Mouse (Mus musculus): ENCODE data around the gene Atad3a. TPM values are rescaled to one million over a fixed set of nuclear protein-coding genes. Genes with fewer than 3 reads are reported as not detected.

Gene Atad3a
- polyA plus RNA-seq, 1 experiment from 2014 or later: 84.7 TPM

DNA sequence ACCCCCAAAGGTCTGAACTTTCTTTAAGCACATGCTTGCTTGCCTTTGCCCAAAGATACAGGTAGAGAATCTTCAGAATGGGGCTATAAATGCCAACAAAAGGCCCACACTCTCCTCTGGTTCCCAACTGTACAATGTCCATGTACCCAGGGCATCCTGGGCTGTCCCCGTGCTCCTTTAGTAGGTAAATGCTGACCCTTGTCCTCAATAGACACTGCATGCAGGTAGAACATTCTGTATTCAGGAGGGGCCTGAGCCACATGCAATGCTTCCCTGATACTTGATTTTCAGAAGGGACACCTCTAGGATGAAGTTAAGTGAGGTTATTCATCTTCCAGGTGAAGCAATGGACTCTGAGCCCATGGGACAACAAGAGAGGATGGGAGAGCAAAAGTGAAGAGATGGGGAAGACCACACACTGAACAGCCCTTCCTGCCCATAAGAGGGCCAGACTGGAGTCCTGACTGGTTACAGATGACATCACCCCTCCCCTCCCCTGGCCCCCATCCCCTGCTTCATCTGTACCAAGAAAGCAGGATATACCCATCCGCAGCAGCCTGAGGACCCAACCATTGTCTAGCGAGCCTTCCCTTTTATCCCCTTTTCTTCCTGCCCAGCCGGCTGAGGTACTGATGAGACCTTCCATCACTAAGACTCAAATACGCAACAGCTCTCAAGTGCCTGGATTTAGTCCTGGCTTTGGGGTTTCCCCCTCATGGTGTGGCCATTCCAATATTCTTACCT lies 12.6 kb upstream of the Atad3a start:
- Histone ChIP-seq H3K4me1 (peaks cover 36% of the 10 kb centered on the region), H3K9ac (no peak overlapping the region), H3K4me3 (peak overlapping the region; percentile 35; the same call in 1 of the 2 replicates), H3K9me3 (replicated peaks) (no peaks in the 10 kb centered on the region), H3K27me3 (peaks cover 54% of the 10 kb centered on the region), H3K4me2 (replicated peaks) (peak overlapping the region; percentile 64), H3K36me3 (no peaks in the 10 kb centered on the region), H3K27ac (no peak overlapping the region)
- ATAC-seq (ENCODE audit: low FRiP score): no peak
- 46% methylated on average over 4 of the region's 5 CpGs for WGBS

DNA sequence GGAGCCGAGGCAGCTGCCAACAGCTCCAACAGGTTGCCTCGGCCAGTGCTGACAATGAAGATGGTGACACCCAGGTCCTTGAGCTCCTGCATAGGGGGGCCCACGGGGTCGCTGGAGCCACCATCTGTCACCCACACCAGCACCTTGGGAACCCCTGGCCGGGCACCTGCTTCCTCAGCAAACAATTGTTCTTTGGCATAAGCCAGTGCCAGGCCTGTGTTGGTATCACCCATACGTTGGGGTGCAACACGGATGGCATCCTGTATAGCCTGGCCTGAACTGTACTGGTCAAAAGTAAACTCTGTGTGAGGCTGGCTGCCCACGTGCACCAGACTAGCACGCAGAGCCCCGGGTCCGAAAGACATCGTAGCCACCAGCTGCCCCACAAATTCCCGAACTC lies 11.9 kb upstream of the Atad3a start:
- H3K9ac ChIP-seq: no peak overlapping the region
- peaks cover 36% of the 10 kb centered on the region for H3K4me1 ChIP-seq
- no peak overlapping the region for H3K4me3 ChIP-seq
- no peaks in the 10 kb centered on the region for H3K36me3 ChIP-seq
- H3K27ac ChIP-seq: no peak overlapping the region
- no peak overlapping the region for H3K4me2 ChIP-seq (replicated peaks)
- no peak for ATAC-seq (ENCODE audit: low FRiP score)
- peaks cover 54% of the 10 kb centered on the region for H3K27me3 ChIP-seq
- WGBS: 84% methylated on average over 13 of the region's 13 CpGs
- no peaks in the 10 kb centered on the region for H3K9me3 ChIP-seq (replicated peaks)

DNA sequence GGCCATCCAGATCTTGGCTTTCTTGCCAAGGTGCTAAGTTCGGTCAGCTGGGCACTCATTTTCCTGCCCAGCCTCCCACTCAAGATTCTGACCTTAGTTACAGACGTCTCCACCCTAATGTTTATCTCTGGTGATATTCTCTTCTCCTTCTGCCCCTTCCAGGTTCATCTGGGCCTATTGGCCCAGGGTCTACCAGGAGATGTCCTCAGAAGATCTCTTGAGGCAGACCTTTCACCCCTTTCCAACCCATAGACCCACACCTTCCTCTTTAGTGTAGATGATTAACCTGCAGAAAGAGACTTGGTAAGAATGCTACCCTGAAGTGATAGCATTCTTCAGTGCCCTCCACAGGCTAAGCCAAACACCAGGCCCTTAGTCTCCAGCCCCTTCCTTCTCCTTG lies 10.8 kb upstream of the Atad3a start:
- Histone ChIP-seq H3K4me2 (replicated peaks) (no peak overlapping the region), H3K4me3 (no peak overlapping the region), H3K36me3 (no peaks in the 10 kb centered on the region), H3K27ac (no peak overlapping the region), H3K27me3 (peaks cover 54% of the 10 kb centered on the region), H3K9me3 (replicated peaks) (no peaks in the 10 kb centered on the region), H3K9ac (no peak overlapping the region), H3K4me1 (peaks cover 34% of the 10 kb centered on the region)
- no peak for ATAC-seq (ENCODE audit: low FRiP score)
- WGBS: 88% methylated on average over 2 of the region's 2 CpGs

DNA sequence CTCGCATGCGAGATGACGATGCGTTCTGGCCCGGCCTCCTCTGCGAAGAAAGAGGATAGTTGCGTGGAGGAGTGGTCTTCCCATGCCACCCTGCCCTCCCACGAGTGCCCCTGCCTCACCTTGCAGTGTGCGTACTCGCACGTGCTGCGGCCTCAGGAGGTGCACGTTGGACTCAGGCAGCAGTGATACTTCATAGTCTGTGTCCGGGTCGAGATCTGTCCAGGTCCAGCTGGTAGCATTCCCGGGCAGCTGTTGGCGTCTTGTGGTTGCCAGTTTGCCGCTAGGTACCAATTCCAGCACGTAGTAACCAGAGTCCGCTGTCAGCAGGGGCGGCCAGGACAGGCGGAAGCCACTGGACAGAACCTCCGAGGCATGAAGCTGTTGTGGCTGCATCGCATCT lies 9.7 kb upstream of the Atad3a start:
- Histone ChIP-seq H3K4me2 (replicated peaks) (peak overlapping the region; percentile 79), H3K9me3 (replicated peaks) (no peaks in the 10 kb centered on the region), H3K27ac (no peak overlapping the region), H3K9ac (peak overlapping the region; percentile 78), H3K27me3 (peaks cover 50% of the 10 kb centered on the region), H3K4me3 (peak overlapping the region; percentile 53), H3K36me3 (no peaks in the 10 kb centered on the region), H3K4me1 (peaks cover 32% of the 10 kb centered on the region)
- ATAC-seq (ENCODE audit: low FRiP score): no peak; the same call in 1 of the 2 replicates
- whole genome bisulfite sequencing: 42% methylated on average over 24 of the region's 24 CpGs

DNA sequence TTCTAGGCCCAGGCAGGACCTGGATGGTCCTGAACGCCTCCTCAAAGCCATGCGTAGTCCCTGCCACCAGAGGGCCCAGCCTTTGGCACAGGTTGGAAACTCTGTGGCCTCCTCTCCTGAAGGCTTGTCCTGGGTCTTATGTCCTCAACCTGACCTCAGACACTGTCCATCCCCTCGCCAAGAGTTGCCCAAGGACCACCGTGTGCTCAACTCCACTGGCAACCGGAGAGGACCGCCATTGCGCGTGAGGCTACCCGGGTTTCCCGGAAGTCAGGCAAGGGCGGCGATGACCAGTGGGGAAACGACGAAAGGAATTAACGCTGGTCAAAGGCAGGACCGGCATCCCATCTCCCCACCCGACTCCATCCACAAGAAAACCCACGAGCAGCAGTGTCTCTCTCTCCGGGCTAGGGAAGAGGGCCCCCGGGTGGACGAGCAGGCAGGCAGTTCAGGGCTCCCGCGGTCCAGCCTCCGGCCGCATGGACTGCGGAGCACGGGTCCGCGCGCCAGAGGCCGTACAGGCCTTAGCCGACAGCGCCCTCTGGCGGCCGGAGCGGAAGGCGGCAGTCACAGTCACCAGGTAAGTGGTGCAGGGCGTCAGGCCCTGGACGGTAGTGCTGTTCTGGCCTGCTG lies 9.1 kb upstream of the Atad3a start:
- H3K9ac ChIP-seq: peak overlapping the region; percentile 78
- ATAC-seq (ENCODE audit: low FRiP score): peak; percentile 90

DNA sequence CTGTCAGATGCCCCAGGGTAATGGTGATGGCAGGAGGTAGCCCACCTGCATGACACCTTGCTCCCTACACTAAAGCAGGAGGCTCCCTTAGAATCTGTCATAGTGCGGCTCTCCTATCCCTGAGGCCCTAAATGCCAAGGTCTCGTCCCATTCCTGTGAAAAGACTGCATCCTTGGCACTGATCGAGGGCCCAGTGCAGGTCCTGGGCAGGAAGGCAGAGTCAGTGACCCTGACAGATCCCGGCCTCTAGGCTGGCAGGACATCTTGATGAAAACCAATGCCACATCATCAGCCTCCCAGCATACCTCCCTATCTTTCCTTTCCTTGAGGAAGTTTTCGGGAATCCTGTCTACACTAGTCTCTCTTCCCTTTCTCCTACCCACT lies 8.6 kb upstream of the Atad3a start:
- Histone ChIP-seq H3K4me3 (peak overlapping the region; percentile 53), H3K36me3 (no peaks in the 10 kb centered on the region), H3K4me1 (peaks cover 22% of the 10 kb centered on the region), H3K9me3 (replicated peaks) (no peaks in the 10 kb centered on the region), H3K9ac (peak overlapping the region; percentile 78), H3K27ac (0 out of 2 replicates have a peak overlapping the region, but pooled peaks have one; percentile 64), H3K4me2 (replicated peaks) (peak overlapping the region; percentile 79), H3K27me3 (peaks cover 39% of the 10 kb centered on the region)
- 61% methylated on average over 5 of the region's 5 CpGs for WGBS
- ATAC-seq (ENCODE audit: low FRiP score): no peak

More for the DNA sequence above, 9.1 kb upstream of the Atad3a start:
- Histone ChIP-seq H3K27ac (peak overlapping the region; percentile 64), H3K27me3 (peaks cover 44% of the 10 kb centered on the region), H3K4me1 (peaks cover 27% of the 10 kb centered on the region), H3K4me3 (peak overlapping the region; percentile 53), H3K9me3 (replicated peaks) (no peaks in the 10 kb centered on the region), H3K4me2 (replicated peaks) (peak overlapping the region; percentile 79), H3K36me3 (no peaks in the 10 kb centered on the region)
- 0% methylated on average over 39 of the region's 39 CpGs for WGBS

DNA sequence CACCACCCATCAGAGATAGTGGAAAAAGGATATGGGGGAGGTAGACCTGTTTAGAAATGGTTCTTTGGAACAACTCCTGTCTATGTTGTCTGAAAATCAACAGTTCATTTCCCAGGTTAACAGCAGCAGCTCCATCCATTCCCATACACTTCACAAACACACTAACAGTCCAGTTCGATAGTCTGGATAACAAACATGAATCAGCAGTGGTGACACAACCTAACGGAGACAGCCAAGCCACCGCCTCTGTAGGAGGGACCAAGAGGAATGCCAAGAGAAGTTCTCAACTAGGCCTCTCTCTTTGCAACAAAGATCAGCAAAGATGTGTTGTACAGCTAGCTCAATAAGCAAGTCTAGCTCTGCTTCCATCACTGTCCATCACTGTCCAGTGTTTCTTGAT lies 1.5 kb upstream of the Atad3a start:
- 97% methylated on average over 3 of the region's 3 CpGs for WGBS
- Histone ChIP-seq H3K4me2 (replicated peaks) (no peak overlapping the region), H3K9ac (no peak overlapping the region), H3K4me1 (peaks cover 29% of the 10 kb centered on the region), H3K9me3 (replicated peaks) (no peaks in the 10 kb centered on the region), H3K27me3 (no peaks in the 10 kb centered on the region), H3K36me3 (no peaks in the 10 kb centered on the region), H3K27ac (no peak overlapping the region), H3K4me3 (no peak overlapping the region)
- no peak for ATAC-seq (ENCODE audit: low FRiP score)

DNA sequence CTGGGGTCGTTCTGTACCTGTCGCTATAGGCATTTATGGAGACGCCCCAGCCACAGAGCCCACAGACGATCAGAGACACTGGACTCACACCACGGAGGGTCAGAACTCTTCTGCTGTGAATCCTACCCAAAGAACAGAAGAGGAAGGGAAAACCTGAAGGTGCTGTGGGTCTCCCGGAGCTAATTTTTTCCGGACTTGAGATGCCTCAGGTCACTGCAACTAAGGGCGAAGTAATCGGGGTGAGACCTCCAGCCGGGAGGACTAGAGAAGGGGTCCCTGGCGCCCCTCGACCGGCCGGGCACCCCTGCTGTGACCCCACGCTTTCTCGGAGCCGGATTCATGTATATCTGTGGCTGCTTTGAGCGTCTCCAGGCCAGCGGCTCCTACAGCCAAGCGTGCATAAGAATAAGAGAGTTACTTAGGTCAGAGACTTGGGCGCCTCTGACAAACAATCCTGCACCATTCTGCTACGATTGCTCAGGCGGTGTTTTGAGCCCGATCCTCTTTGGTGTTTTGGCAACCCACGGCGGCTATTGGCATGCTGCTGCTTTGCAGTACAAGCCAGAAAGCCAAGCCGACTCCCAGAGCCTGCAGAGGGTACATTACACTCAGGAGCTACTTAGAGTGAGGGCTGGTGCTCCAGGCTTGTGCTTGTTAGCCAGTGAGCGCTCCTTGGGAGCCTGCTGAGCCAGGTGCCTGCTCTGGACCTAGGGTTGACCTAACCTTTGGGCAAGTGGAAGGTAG lies 635 bp upstream of the Atad3a start:
- Histone ChIP-seq H3K27me3 (no peaks in the 10 kb centered on the region), H3K4me1 (peaks cover 29% of the 10 kb centered on the region), H3K27ac (peak overlapping the region; percentile 30; the same call in 1 of the 2 replicates), H3K4me3 (peak overlapping the region; percentile 76), H3K36me3 (peaks cover 6% of the 10 kb centered on the region; the same call in 1 of the 2 replicates), H3K9me3 (replicated peaks) (no peaks in the 10 kb centered on the region), H3K4me2 (replicated peaks) (peak overlapping the region; percentile 96), H3K9ac (peak overlapping the region; percentile 83)
- WGBS: 3% methylated on average over 28 of the region's 28 CpGs
- peak; percentile 12; the same call in 1 of the 2 replicates for ATAC-seq (ENCODE audit: low FRiP score)

DNA sequence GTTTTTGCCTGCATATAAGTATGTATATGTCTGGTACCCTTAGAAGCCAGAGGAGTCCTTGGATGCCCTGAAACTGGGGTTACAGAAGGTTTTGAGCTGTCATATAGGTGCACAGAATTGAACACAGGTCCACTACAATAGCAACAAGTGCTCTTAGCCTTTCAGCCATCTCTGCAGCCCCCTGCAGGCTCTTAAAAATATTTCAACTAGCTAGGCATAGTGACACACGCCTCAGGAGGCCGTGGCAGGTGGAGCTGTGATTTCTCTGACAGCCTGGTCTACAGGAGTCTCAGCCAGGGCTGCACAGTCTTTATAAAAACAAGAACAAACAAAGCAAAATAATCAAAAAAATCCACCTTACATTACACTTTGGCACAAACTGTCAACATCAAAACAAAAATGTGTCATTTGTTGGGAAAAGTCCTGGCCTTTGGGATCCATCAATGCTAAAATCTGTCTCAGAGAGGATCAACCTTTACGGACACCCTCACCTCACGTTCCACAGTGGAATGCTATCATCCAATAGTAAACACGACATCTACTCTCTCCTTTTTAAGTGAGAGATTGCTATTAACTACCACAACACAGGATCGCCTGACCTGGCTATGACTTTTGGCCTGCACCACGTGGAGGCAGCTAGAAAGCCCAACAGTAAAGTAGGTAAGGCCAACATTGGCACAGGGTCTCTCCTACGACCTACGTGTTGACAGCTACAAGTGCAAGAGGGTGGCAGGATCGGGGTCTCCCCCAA lies 856 bp downstream of the Atad3a start:
- H3K27ac ChIP-seq: no peak overlapping the region; the same call in 1 of the 2 replicates
- H3K4me2 ChIP-seq (replicated peaks): peak overlapping the region; percentile 96
- H3K9ac ChIP-seq: peak overlapping the region; percentile 81
- ATAC-seq (ENCODE audit: low FRiP score): no peak
- 3% methylated on average over 10 of the region's 10 CpGs for WGBS
- peaks cover 21% of the 10 kb centered on the region for H3K36me3 ChIP-seq
- peaks cover 29% of the 10 kb centered on the region for H3K4me1 ChIP-seq
- no peaks in the 10 kb centered on the region for H3K9me3 ChIP-seq (replicated peaks)
- H3K4me3 ChIP-seq: peak overlapping the region; percentile 76
- H3K27me3 ChIP-seq: no peaks in the 10 kb centered on the region

DNA sequence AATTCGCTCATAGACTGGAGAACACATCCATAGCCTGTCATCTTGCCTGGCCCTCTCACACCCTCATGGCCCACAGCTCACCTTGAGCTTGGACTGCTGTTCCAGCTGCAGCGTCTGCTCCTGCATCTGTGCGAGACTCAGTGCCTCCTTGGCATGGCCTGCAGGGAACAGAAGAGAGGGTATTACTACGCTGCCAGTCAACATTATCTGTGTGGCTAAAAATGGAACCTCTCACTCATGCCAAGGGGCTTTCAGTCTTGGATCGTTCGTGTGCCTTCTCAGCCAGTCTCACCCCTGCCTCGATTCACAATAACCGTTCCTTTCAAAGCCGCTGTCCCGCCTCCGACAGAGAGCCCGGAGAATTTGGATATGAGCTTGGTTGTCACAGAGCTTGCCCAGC lies 3.9 kb downstream of the Atad3a start:
- Histone ChIP-seq H3K4me2 (replicated peaks) (no peak overlapping the region), H3K27ac (no peak overlapping the region), H3K36me3 (peaks cover 49% of the 10 kb centered on the region), H3K27me3 (no peaks in the 10 kb centered on the region), H3K4me1 (peaks cover 28% of the 10 kb centered on the region), H3K9me3 (replicated peaks) (no peaks in the 10 kb centered on the region), H3K9ac (no peak overlapping the region), H3K4me3 (no peak overlapping the region)
- WGBS: 91% methylated on average over 12 of the region's 12 CpGs
- ATAC-seq (ENCODE audit: low FRiP score): no peak

DNA sequence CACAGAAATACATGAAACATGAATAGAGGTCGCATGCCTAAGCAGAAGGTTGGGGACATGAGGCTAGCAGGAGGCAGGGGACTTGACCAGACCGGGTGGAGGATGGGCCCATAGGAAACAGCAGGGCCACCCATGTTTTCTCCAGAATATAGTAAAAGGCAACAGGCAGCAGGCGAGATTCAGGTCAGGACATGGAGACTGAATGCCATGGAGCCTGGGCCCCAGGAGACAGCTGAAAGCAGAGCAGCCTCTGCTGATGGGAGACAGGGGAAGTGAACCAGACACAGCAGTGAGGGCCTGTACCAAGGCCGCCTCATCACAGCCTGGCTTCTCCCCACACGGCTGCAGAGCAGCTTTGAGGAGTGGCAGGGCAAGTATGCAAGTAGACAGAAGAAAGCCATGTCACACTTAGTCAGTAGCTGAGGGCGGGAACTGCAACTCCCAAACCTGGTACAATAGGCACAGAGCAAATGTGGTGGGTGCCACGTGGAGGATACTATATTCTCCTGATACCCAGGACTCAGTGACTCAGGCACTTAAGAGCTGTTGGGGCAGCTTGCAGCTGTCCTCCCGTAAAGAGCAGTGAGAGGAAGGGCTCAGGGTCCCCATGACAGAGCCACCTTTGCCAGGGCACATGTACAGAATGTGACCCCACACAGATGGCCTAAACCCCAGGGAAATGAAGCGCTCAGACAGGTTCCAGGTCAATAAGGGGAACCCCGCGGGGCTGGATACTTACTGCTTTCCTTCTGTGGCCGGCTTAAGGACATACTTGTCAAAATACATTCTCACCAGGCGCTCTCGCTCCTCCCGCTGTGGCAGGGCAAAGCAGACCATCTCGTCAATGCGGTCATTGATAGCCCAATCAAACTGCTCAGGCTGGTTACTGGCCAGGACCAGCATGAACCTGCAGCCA lies 14.1 kb downstream of the Atad3a start:
- Histone ChIP-seq H3K4me3 (no peak overlapping the region), H3K4me2 (replicated peaks) (no peak overlapping the region), H3K4me1 (no peaks in the 10 kb centered on the region), H3K9me3 (replicated peaks) (no peaks in the 10 kb centered on the region), H3K27ac (no peak overlapping the region), H3K36me3 (peaks cover 93% of the 10 kb centered on the region), H3K9ac (no peak overlapping the region), H3K27me3 (no peaks in the 10 kb centered on the region)
- ATAC-seq (ENCODE audit: low FRiP score): no peak
- 90% methylated on average over 17 of the region's 17 CpGs for WGBS

All from hindbrain, embryonic 12.5 days (tissue).